In genomic region chr1:90634205-90634745, GRCm38 (mm10) we compare ENCODE assay signal across 15 mouse cellular contexts.
"Had no signal": no experiment of that assay in that cellular context is flagged by ENCODE, and none has a peak within 500 bp of the region (broad histone marks: within the 10 kb centered on the region; RNA-seq: fewer than 3 reads in every experiment).

No protein-coding gene starts in this region.

- H3K4me1 ChIP-seq: liver, embryonic 13.5 days; midbrain, embryonic 10.5 days; midbrain, embryonic 13.5 days had no signal

- H3K36me3 ChIP-seq: liver, embryonic 13.5 days; lung, embryonic 15.5 days; midbrain, embryonic 10.5 days; midbrain, embryonic 13.5 days had no signal

- H3K27me3 ChIP-seq: liver, embryonic 13.5 days; midbrain, embryonic 13.5 days had no signal

- ATAC-seq: intestine, postnatal 0 days; midbrain, embryonic 13.5 days; midbrain, embryonic 16.5 days had no signal

- DNase-seq: kidney, adult 2 months; kidney, postnatal 25 days; layer of hippocampus, postnatal 36 days; liver, embryonic 13.5 days; right cerebral cortex, postnatal 14 days; right cerebral cortex, postnatal 4 days; thymus, postnatal 25 days had no signal

- H3K9ac ChIP-seq: liver, embryonic 13.5 days; lung, embryonic 15.5 days; midbrain, embryonic 13.5 days had no signal

- H3K9me3 ChIP-seq: liver, embryonic 13.5 days; lung, embryonic 15.5 days; midbrain, embryonic 10.5 days; midbrain, embryonic 13.5 days had no signal

- H3K4me2 ChIP-seq: liver, embryonic 13.5 days; lung, embryonic 15.5 days; midbrain, embryonic 13.5 days had no signal

- H3K27ac ChIP-seq: kidney, postnatal 0 days; left cerebral cortex, adult 2 months; liver, embryonic 13.5 days; lung, embryonic 15.5 days; midbrain, embryonic 10.5 days; midbrain, embryonic 13.5 days had no signal

- H3K4me3 ChIP-seq: left cerebral cortex, adult 2 months; liver, embryonic 13.5 days; lung, embryonic 15.5 days; megakaryocyte, embryonic 14.5 days; midbrain, embryonic 10.5 days; midbrain, embryonic 13.5 days had no signal
